Mouse (Mus musculus): ENCODE measurements at regions not wholly inside any gene's neighbourhood (a gene's known extent, or its start where the extent isn't known, plus 50 kb on each side); places are given as distances from the start of the nearest gene placed in this dataset.

DNA sequence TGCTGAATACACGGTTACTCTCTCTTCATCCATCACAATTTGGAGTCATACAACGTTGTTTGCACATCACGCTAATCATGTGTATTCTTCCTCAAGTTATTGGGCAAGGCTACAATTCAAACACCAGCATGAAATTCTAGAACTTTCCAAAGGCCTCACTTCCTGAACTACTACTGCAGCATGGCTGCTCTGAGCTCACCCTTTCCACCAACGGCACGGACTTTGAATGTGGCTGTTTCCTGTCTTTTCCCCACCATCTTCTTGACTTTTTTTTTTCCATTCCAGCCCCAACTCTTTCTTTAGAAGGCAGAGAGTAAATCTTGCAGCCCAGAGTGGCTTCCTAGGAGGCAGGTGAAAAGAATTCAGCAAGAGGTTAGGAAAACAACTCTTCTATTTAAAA is 129.2 kb upstream of the Lmo4 start:
- TF ChIP-seq CTCF (IDR thresholded peaks at IDR 0.05; ENCODE audit: borderline replicate concordance, insufficient read depth, low read length), result no peak
- TF ChIP-seq POLR2A (IDR thresholded peaks at IDR 0.05; ENCODE audit: low read depth, low read length), result no peak
